Mouse (Mus musculus) thymus, adult 2 months (tissue): ENCODE results near the gene Mroh9.

Experiments
- CTCF ChIP-seq: fragments of 200-500 bp; IDR thresholded peaks from 2 replicates; pipeline ENCODE4 v1.5.1; 2012; ENCODE audit warnings: mild to moderate bottlenecking, control low read depth, low read length, moderate library complexity, borderline replicate concordance; ENCODE audit not compliant: control insufficient read depth, poor library complexity, insufficient read depth; ENCODE audit errors: extremely low read depth
- POLR2A ChIP-seq: fragments of 200-500 bp; IDR thresholded peaks from 2 replicates; pipeline ENCODE4 v1.6.1; 2012; ENCODE audit warnings: mild to moderate bottlenecking, low read length, control low read depth, moderate library complexity; ENCODE audit not compliant: control insufficient read depth, poor library complexity, insufficient read depth; ENCODE audit errors: extremely low read depth

GRCm38 (mm10) chr1:162986121-162986748, 99.2 kb downstream of the Mroh9 start:
- TF ChIP-seq CTCF (no peak), POLR2A (no peak)
